Mouse (Mus musculus): ENCODE results near the gene Ccl28. TPM values are rescaled to one million over a fixed set of nuclear protein-coding genes. Genes with fewer than 3 reads are reported as not detected.
"Not testable (repeated sequence)": the region's sequence is repeated elsewhere in the genome, so short reads cannot be mapped to it uniquely, and the experiment has no call there.

Gene Ccl28
- polyA plus RNA-seq, 1 experiment: 0.07 TPM

GRCm38 (mm10) chr13:119646511-119646910 lies 22.9 kb downstream of the Ccl28 start:
- no peak for TF ChIP-seq POLR2A (IDR thresholded peaks at IDR 0.05; ENCODE audit: borderline replicate concordance, extremely low read depth, low read depth, low read length)
- TF ChIP-seq CTCF (IDR thresholded peaks at IDR 0.05; ENCODE audit: insufficient read depth, low read length): no peak
- H3K4me3 ChIP-seq (replicated peaks; ENCODE audit: extremely low read depth, low read depth, low read length): no peak overlapping the region
- no peak for DNase-seq
- 93% methylated on average over 1 of the region's 1 CpGs for WGBS
- H3K4me1 ChIP-seq (ENCODE audit: control insufficient read depth, insufficient read depth, low read length): no peaks in the 10 kb centered on the region

DNA sequence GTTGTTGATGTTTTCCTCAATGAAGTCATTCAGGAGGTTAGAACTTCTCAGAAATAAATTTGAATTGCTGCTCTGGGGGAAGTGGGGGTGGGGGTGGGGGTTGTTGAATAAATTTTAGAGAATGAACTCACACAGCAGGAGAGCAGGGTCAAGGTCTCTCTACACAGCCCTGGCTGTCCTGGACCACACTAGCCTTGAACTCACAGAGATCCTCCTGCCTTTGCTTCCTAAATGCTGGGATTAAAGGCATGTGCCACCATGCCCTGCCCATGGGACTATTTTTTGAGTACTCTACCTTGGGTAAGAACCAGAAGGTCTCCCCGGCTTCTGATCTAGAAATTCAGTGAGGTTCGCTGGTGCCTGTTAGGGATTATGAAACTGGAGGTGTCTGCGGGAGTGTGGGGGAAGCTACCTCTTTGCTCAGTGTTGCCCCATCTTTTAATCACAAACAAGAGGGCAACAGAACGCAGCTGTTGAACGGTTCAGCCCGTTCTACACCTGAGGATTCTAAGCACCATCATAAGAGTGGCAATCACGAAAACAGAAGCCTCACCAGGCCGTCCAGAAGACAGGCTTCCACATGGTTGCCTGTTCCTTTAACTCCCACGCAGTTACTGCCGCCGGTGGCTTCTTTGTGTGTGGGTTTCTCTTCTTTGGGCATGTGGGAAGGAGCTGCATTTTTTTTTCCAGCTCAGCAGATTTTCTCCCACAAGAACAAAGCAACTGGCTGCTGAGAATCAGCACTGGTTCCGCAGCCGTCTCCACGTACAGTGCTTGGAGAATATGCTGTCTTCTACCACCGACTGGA lies 25.5 kb downstream of the Ccl28 start:
- no peak for DNase-seq
- H3K4me3 ChIP-seq (replicated peaks; ENCODE audit: extremely low read depth, low read depth, low read length): no peak overlapping the region
- no peaks in the 10 kb centered on the region for H3K4me1 ChIP-seq (ENCODE audit: control insufficient read depth, insufficient read depth, low read length)
- 58% methylated on average over 15 of the region's 15 CpGs for WGBS
- TF ChIP-seq CTCF (IDR thresholded peaks at IDR 0.05; ENCODE audit: insufficient read depth, low read length): no peak
- TF ChIP-seq POLR2A (IDR thresholded peaks at IDR 0.05; ENCODE audit: borderline replicate concordance, extremely low read depth, low read depth, low read length): no peak

- Histone ChIP-seq H3K4me3 (replicated peaks; ENCODE audit: extremely low read depth, low read depth, low read length) (no peak overlapping the region), H3K4me1 (ENCODE audit: control insufficient read depth, insufficient read depth, low read length) (no peaks in the 10 kb centered on the region)
- no peak for DNase-seq
- 78% methylated on average over 1 of the region's 1 CpGs for WGBS
- TF ChIP-seq CTCF (IDR thresholded peaks at IDR 0.05; ENCODE audit: insufficient read depth, low read length) (no peak), POLR2A (IDR thresholded peaks at IDR 0.05; ENCODE audit: borderline replicate concordance, extremely low read depth, low read depth, low read length) (no peak)
Observed at GRCm38 (mm10) chr13:119649699-119650046, 26.1 kb downstream of the Ccl28 start.

DNA sequence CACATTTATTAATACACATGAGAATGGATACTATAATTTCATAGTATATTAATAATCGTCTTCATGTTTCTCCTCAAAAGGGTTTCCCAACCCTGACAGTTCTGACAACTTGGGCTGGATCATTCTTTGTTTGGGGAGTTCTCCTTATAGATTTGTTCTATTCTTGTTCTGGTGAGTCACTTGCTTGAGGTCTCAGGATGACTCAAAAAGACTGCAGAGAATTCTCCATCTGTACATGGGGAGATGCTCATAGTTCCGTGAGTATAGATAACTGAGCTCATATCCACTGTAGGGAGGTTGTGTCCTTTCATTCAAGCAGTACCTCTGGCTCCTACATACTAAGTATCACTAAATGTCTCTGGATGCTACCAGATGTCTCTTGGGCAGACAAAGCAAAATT lies 31.1 kb downstream of the Ccl28 start:
- 91% methylated on average over 2 of the region's 2 CpGs for WGBS
- no peaks in the 10 kb centered on the region; the same call in 1 of the 2 replicates for H3K4me1 ChIP-seq (ENCODE audit: control insufficient read depth, insufficient read depth, low read length)
- DNase-seq: no peak
- TF ChIP-seq POLR2A (IDR thresholded peaks at IDR 0.05; ENCODE audit: borderline replicate concordance, extremely low read depth, low read depth, low read length) (no peak), CTCF (IDR thresholded peaks at IDR 0.05; ENCODE audit: insufficient read depth, low read length) (no peak)
- H3K4me3 ChIP-seq (replicated peaks; ENCODE audit: extremely low read depth, low read depth, low read length): no peak overlapping the region

- no peak overlapping the region for H3K4me3 ChIP-seq (replicated peaks; ENCODE audit: extremely low read depth, low read depth, low read length)
- WGBS: 85% methylated on average over 2 of the region's 2 CpGs
- no peak for DNase-seq
- H3K4me1 ChIP-seq (ENCODE audit: control insufficient read depth, insufficient read depth, low read length): no peaks in the 10 kb centered on the region; the same call in 1 of the 2 replicates
- TF ChIP-seq CTCF (IDR thresholded peaks at IDR 0.05; ENCODE audit: insufficient read depth, low read length): no peak
- no peak for TF ChIP-seq POLR2A (IDR thresholded peaks at IDR 0.05; ENCODE audit: borderline replicate concordance, extremely low read depth, low read depth, low read length)
Observed at GRCm38 (mm10) chr13:119656246-119656645, 32.6 kb downstream of the Ccl28 start.

DNA sequence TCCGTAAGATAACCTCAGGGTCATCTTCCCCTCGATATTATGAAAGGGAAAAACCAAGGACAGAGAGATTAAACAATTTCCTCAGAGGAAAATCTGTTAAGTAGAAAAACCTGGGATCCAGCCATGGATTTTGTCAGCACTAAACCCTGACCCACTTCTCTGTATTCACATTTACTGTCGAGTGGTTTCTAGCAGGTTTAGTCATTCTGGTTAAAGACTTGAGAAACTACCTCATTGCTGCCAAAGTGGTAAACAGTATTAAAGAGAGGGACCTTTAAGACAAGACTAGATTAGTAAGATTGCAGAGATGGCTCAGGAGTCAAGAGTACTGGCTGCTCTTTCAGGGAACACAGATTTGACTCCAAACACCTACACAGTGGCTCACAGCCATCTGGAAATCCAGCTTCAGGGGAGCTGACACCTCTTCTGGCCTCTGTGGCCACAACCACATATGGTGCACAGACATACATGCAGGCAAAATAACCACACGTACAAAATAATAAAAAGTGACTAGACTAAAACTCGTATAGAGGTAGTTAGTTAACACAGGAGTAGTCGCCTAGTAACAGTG lies 33.3 kb downstream of the Ccl28 start:
- no peak for DNase-seq
- WGBS: 71% methylated on average over 6 of the region's 6 CpGs
- no peak for TF ChIP-seq CTCF (IDR thresholded peaks at IDR 0.05; ENCODE audit: insufficient read depth, low read length)
- no peak for TF ChIP-seq POLR2A (IDR thresholded peaks at IDR 0.05; ENCODE audit: borderline replicate concordance, extremely low read depth, low read depth, low read length)

GRCm38 (mm10) chr13:119661420-119661819 lies 37.8 kb downstream of the Ccl28 start:
- WGBS: 62% methylated on average over 7 of the region's 9 CpGs
- H3K4me3 ChIP-seq (replicated peaks; ENCODE audit: extremely low read depth, low read depth, low read length); DNase-seq; H3K4me1 ChIP-seq (ENCODE audit: control insufficient read depth, insufficient read depth, low read length): not testable (repeated sequence)

More for the DNA sequence above, 33.3 kb downstream of the Ccl28 start:
- no peaks in the 10 kb centered on the region; the same call in 1 of the 2 replicates for H3K4me1 ChIP-seq (ENCODE audit: control insufficient read depth, insufficient read depth, low read length)
- no peak overlapping the region for H3K4me3 ChIP-seq (replicated peaks; ENCODE audit: extremely low read depth, low read depth, low read length)

- no peak for TF ChIP-seq CTCF (IDR thresholded peaks at IDR 0.05; ENCODE audit: insufficient read depth, low read length)
- TF ChIP-seq POLR2A (IDR thresholded peaks at IDR 0.05; ENCODE audit: borderline replicate concordance, extremely low read depth, low read depth, low read length): no peak
- DNase-seq: no peak
- Histone ChIP-seq H3K4me1 (ENCODE audit: control insufficient read depth, insufficient read depth, low read length) (no peaks in the 10 kb centered on the region), H3K4me3 (replicated peaks; ENCODE audit: extremely low read depth, low read depth, low read length) (no peak overlapping the region)
- 73% methylated on average over 8 of the region's 8 CpGs for WGBS
Observed at GRCm38 (mm10) chr13:119678794-119679193, 55.2 kb downstream of the Ccl28 start.

GRCm38 (mm10) chr13:119679721-119680120 lies 56.1 kb downstream of the Ccl28 start:
- no peak for TF ChIP-seq CTCF (IDR thresholded peaks at IDR 0.05; ENCODE audit: insufficient read depth, low read length)
- no peak for TF ChIP-seq POLR2A (IDR thresholded peaks at IDR 0.05; ENCODE audit: borderline replicate concordance, extremely low read depth, low read depth, low read length)
- 73% methylated on average over 2 of the region's 2 CpGs for WGBS
- no peak for DNase-seq

GRCm38 (mm10) chr13:119681161-119681560 lies 57.5 kb downstream of the Ccl28 start:
- 74% methylated on average over 3 of the region's 3 CpGs for WGBS
- DNase-seq: no peak
- TF ChIP-seq CTCF (IDR thresholded peaks at IDR 0.05; ENCODE audit: insufficient read depth, low read length) (no peak), POLR2A (IDR thresholded peaks at IDR 0.05; ENCODE audit: borderline replicate concordance, extremely low read depth, low read depth, low read length) (no peak)
- Histone ChIP-seq H3K4me3 (replicated peaks; ENCODE audit: extremely low read depth, low read depth, low read length) (no peak overlapping the region), H3K4me1 (ENCODE audit: control insufficient read depth, insufficient read depth, low read length) (no peaks in the 10 kb centered on the region)

More at GRCm38 (mm10) chr13:119679721-119680120, 56.1 kb downstream of the Ccl28 start:
- Histone ChIP-seq H3K4me3 (replicated peaks; ENCODE audit: extremely low read depth, low read depth, low read length) (no peak overlapping the region), H3K4me1 (ENCODE audit: control insufficient read depth, insufficient read depth, low read length) (no peaks in the 10 kb centered on the region)
